Mouse (Mus musculus) CD4-positive naive resting alpha-beta T cell, adult 76 days (primary cell): Measurements from ENCODE around the gene Scgb2b3. TPM values are rescaled to one million over a fixed set of nuclear protein-coding genes. Genes with fewer than 3 reads are reported as not detected.

Experiments
- total RNA-seq: library from RNA; stranded (reverse); gene quantifications from one replicate; pipeline ENCODE4 v1.2.4, GENCODE M21; 2023

Scgb2b3 gene
- not detected for total RNA-seq

GRCm38 (mm10) chr7:31362022-31362560 lies at the start of gene Scgb2b3:
Gene Scgb2b3, minus strand, starts transcription at chr7:31362072.

GRCm38 (mm10) chr7:31375292-31375691 lies 13.4 kb upstream of the Scgb2b3 start, which contains the start of gene Scgb1b3:
Gene Scgb1b3, plus strand, starts transcription at chr7:31375592.

Other genes starting within 250 kb of the Scgb2b3 start
- gene Hpn, start 246.8 kb downstream of the Scgb2b3 start, total RNA-seq = 0.50 TPM
- 1.6 TPM for gene Scn1b, start 235.1 kb downstream of the Scgb2b3 start, total RNA-seq
- 627 TPM for gene Gramd1a, start 206.2 kb downstream of the Scgb2b3 start, total RNA-seq
- gene Scgb2b2, start 71.6 kb downstream of the Scgb2b3 start, total RNA-seq = not detected
- gene Scgb1b2, start 70.3 kb downstream of the Scgb2b3 start, total RNA-seq = not detected
- gene Scgb1b3, start 13.5 kb upstream of the Scgb2b3 start, total RNA-seq = not detected